Mouse (Mus musculus) thymus, postnatal 0 days (tissue): ENCODE results near the gene Chchd4. TPM values are rescaled to one million over a fixed set of nuclear protein-coding genes. Genes with fewer than 3 reads are reported as not detected.

ENCODE experiments used
- DNase-seq: peaks from one replicate; pipeline ENCODE4 v3.0.0-alpha.2; 2015; ENCODE audit warnings: low spot score
- polyA plus RNA-seq: library from polyadenylated mRNA; unstranded; fragments of >200 nt; fragmentation: Nextera tagmentation; extraction: Ambion mirVana; gene quantifications from 2 replicates; pipeline ENCODE4 v1.2.1, GENCODE M21; 2015

The Chchd4 gene
- 21.6 and 23.7 TPM in 2 replicates for polyA plus RNA-seq

- peak; percentile 99 for DNase-seq
Observed at GRCm38 (mm10) chr6:91472868-91473804, at the start of gene Chchd4, which contains the start of gene Tmem43. TSS of gene Chchd4 (minus strand) at chr6:91473546. TSS of gene Tmem43 (plus strand) at chr6:91473703.

GRCm38 (mm10) chr6:91522816-91523215 is 49.5 kb upstream of the Chchd4 start:
- no peak for DNase-seq

DNA sequence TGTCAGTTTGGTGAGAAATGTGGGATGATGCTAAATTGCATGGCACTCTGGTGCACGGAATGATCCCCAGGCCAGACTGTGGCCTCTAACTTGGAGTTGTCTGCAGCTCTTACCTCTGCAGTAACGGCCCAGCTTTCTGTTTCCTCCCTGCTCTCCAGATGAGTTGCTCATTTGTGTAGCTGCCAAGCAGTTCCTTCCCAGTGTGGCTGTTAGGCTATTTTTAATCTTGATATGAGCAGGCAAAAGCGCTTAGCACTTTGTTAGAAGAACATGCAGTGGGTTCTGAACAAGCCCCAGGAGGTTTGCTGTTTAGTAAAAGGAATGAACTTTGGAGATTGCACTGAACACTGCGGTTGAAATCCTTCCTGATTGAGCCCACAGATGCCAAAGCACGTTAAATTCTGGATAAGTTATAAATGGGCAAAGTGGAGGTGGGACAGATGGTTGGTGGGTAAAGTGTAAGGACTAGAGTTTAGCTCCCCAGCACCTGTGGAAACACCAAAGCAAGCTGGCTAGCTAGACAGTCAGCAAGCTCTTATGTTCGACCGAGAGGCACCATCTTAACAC is 45.2 kb upstream of the Chchd4 start:
- no peak for DNase-seq

DNA sequence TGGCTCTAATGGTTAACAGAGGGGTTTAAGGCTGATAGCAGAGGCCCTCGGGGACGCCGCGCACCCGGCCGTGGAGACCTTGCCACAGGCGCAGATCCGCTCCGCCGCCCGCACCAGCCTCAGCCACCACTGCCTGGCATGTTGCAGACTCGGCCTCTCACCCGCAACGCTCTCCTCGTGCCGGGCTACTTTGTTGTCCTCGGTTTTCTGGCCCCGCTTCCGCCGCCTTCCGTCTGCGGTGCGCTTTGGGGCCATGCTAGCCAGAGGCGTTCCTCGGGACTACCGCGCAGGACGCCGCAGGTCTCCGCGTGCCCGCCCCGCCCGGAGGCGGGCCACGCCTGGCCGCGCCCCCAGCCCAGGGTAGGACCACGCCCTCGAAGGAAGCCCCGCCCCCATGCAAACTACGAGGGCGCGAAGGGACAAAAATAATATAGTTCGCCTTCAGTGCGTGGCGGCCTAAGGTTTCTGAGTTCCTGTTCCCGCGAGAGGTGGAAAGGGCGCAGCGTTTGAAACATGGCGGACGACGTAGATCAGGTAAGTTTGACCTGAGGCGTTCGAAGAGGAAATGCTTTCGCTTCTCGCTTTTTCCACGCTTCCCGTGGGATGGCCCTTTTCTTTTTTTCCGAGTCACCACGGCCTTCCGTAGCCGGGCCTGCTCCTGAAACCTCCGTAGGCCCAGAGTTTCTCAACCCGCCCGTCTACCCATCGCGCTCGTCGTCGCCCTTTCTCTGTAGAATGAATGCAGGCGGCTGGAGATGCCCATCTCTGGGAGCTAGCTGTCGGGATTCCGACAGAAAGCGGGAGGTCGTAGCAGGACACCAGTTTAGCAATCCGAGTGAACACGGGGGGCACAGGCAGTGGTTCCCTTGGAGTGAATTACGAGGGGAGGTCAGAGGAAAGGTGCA is 42.5 kb upstream of the Chchd4 start, which contains the start of the genes Xpc and Lsm3:
Gene Xpc, minus strand, starts transcription at position 344 of the 905 bp plus-strand sequence.
Gene Lsm3, plus strand, starts transcription at position 384 of the 905 bp plus-strand sequence.
- DNase-seq: peak; percentile 98

- peak; percentile 20 for DNase-seq
Observed at GRCm38 (mm10) chr6:91514737-91515362, 41.5 kb upstream of the Chchd4 start.

- no peak for DNase-seq
Observed at GRCm38 (mm10) chr6:91514135-91514534, 40.8 kb upstream of the Chchd4 start.

GRCm38 (mm10) chr6:91510211-91510610 is 36.9 kb upstream of the Chchd4 start:
- DNase-seq: peak; percentile 5

DNA sequence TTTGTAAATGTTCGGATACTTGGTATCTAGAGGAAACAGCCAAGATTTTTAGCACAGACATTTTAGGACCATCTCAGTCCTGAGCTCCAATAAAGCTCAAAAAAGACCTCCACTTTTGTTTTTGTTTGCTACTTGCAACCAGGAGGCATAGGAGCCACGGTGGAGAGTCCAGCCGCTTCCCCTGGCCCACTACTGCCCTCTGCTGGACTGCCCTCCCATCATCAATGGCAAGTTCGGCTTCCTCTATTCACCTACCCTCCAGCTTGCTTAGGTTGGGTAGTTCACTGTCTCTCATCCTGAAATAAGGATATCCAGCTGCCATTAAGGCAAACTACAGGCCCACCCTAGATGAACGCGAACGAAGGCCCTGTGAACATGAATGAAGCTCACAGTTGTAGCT is 36.0 kb upstream of the Chchd4 start:
- DNase-seq: peak; percentile 80

DNA sequence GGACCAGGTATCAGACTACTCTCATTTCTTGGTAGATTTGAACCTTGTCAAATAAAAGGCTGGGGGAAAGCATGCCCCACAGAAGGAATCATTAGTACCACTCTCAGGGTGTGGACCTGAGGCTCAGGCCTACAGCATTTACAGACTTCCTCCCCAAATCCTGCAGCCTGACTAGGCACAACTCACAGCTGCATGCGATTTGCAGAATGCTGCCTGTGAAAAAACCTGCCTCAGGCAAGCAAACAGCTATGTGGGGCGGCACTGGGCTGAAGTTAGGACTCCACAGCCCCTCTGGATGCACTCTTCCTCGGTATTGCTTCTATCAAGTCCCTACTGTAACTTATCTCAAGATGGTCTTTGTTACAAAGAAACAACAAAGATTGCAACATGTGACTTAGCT is 34.7 kb upstream of the Chchd4 start:
- DNase-seq: peak; percentile 55

DNA sequence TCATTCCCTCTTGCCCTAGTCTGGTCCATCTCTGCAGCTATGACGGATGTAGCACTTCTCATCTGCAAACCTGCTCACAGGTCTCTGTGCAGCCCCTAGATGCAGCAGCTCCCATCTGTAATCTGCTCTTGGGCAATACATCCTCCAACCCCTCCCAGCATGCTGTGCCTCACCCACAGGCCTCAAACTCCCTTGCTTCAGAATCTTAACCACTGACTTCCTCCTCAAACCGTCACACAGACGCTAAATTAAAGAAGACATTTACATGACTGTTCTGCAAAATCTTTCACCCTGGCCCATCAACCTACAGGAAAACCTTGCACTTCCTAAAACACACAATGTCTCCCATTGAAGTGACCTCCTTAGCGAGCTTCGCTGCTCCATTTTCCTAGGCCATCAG is 32.7 kb upstream of the Chchd4 start:
- peak; percentile 85 for DNase-seq

DNA sequence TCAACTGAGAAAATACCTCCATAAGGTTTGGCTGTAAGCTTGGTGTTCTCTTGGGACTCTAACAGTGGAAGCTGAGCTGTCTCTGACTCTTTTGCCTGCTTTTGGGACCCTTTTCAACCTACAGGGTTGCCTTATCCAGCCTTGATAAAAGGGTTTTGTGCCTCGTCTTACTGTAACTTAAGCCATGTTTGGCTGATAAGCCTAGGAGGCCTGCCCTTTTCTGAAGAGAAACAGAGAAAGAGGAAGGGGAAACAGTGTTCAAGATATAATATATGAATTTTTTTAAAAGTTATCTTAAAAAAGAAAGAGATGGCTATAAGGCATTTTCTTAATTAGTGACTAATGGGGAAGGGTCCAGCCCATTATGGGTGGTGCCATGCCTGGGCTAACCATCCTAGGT is 30.0 kb upstream of the Chchd4 start:
- DNase-seq: no peak

GRCm38 (mm10) chr6:91494526-91494925 is 21.2 kb upstream of the Chchd4 start:
- no peak for DNase-seq

DNA sequence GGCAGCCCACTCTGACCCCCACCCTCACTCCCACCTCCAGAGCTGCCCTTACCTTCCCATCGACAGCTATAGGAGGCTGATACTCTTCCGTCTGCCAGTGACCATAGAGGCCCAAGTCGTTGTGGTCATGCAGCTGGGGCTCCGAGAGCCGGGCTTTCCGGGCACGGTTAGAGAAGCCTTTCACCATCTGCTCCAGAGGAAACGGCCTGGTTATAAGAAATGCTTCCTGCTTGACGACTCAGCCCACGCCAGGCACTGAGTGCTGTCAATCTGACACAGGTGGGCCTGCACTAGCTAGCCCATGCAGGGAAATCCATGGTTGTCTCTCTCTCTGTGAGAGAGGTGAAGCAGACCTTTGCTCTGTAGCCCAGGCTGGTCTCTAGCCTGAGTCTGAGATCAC is 19.7 kb upstream of the Chchd4 start:
- no peak for DNase-seq

DNA sequence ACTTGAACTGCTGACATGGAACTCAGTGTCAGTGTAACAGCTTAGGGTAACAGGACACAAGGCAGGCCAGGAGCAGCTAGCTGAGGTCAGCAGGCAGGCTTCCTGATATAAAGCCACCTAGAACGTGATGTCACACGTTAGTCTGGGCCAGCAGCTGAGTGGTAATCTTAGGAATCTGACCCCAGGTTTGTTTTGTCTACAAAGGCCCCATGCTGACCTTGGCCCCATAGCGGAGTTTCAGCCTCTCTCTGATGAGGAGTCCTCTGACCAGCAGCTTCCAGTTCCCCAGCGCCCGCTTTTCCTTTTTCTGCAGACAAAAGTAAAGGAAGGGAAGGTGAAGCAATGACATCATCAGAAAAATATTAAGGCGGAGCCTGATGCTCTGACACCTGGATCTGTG is 17.7 kb upstream of the Chchd4 start:
- DNase-seq: no peak

DNA sequence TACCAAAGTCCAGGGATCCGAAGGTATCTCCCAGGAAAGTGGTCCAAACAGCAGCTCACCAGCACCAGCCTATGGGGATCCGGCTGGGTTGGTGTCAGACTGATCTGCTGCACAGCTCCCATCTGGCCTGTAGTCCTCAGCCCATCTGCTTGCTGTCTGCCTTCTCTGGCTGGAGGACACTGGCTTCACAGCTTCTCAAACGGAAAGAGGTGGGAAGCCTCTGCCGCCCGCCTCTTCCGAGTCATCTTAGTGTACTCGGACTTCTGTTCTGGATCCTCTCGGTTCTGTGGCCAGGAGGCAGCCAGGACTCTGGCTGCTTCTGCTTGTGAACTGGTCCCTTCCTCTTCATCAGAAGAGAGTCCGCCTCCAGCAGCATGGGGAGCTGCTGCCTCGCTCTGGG is 16.5 kb upstream of the Chchd4 start:
- DNase-seq: no peak

GRCm38 (mm10) chr6:91488496-91489212 is 15.3 kb upstream of the Chchd4 start:
- no peak for DNase-seq

GRCm38 (mm10) chr6:91486736-91487453 is 13.5 kb upstream of the Chchd4 start:
- DNase-seq: no peak

DNA sequence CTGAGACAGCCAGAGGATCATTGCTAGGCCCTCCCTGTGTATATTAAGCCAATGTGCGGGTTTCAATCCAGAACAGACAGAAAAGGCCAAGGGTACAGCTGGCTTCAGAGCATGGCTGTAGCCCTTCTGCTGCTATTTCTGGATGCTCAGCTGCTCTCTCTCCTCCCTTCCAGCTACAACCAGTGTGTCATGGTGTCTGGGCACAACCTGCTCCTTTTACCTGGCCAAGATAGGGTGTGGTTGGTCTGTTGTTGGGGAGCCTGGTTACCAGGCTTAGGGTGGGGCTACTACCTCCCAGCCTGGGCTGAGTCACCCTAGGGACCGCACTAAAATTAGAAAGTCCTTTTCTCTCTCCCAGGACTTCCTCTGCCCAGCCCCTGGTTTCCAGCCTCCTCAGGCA is 10.0 kb upstream of the Chchd4 start:
- no peak for DNase-seq

DNA sequence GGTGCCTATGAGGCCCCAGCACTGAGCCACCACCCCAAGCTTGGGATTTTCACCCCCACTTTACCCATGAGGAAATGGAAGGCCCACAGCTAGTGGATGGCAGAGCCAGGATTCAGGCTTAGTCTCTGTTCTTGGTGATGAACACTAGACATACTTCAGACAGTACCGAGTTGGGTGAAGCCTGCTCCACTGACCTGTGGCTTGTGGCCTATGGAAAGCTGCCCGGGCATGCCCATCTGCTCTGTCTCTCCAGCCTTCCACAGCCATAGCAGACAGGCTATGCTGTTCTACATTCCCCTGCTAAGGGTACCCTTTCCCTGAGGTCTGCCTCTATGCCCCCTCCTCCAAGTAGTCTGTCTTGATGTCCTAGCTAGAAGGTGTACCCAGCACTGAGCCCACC is 3.2 kb upstream of the Chchd4 start:
- DNase-seq: no peak
